Mouse (Mus musculus): Measurements from ENCODE around the gene Eif4e1b.

Eif4e1b gene

DNA sequence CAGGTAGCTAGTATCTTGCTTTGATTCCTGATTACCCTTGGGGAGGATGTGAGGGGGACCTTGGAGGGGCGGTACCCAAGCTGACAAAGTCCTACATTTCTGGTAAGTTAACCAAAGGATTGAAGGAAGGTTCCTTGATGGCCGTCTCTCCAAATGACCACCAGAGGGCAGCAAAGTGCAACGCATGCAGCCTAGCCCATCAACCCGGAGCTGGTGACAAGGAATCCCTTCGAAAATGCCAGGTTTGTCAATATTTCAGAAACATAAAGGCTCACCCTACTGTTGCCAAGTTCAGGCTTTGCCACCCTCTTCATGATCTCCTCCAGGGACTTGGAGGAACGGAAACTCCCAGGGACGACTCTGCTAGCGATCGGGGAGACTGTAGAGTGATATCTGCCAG lies 15.9 kb downstream of the Eif4e1b start:
- peak; percentile 44 for DNase-seq (ENCODE audit: low read depth, low spot score)

DNA sequence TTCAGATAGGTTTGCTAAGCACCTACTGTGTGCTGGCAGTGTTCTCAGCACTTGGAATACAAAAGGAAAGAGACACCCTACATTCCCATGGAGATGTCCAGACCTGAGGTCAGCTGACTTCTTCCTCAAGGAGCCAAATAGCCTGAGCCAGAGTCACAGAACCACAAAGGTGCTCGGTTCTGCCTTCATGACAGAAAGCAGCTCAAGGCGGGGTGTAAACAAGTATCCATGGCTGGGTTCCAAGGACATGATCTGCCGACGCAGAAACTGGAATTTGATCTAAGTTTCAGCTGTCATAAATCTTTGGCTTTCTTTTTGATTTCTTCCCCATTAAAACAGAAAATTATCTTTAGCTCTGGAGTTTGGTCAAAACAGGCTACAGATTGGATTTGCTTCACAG lies 16.4 kb downstream of the Eif4e1b start:
- no peak for DNase-seq (ENCODE audit: low read depth, low spot score)

DNA sequence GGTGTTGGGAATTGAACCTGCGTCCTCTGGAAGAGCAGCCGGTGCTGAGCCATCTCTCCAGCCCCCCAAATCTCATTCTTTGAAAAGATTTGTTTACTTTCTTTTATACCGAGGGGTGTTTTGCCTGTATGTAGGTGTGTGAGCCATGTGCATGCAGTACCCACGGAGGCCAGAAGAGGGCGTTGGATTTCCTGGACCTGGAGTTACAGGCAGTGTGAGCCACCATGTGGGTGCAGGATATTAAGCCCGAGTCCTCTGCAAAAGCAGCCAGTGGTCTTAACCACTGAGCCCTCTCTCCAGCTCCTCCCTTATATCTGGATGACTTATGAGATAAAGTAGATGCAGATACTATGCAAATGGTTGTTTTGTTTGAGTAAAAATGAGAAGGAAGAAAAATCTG lies 19.2 kb downstream of the Eif4e1b start:
- DNase-seq (ENCODE audit: low read depth, low spot score): no peak

DNA sequence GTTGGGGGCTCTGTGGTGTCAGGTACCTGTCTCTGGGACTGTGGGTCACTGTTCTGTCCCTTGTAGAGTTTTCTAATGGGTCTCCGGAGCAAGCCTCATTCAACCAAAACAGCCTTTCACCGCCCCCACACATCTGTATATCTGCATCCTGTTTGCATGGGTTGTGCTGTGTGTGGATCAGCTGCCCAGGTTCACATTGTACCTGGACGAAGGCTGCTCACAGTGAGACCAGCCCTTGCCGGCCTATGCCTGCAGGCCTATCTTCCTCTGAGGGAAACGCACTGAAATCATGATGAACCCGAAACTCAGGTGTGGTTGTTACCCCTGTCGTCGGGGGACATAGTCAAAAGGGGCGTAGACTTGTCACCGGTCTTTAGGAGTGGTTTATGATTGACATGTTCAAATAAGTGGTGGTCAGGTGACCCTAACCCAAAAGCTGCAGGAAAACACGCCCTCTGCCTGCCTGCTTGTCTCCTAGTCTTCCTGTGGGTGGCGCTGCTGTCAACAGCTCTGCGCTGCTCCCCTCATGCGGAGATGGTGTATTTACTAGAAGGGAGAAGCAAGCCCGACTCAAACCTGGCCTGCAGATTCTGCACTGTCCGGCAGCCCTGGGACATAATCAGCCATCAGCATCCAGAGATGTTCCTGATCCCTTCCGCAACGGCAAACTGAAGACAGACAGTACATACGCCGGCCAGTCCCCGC lies 21.5 kb downstream of the Eif4e1b start:
- no peak for DNase-seq (ENCODE audit: low read depth, low spot score)

DNA sequence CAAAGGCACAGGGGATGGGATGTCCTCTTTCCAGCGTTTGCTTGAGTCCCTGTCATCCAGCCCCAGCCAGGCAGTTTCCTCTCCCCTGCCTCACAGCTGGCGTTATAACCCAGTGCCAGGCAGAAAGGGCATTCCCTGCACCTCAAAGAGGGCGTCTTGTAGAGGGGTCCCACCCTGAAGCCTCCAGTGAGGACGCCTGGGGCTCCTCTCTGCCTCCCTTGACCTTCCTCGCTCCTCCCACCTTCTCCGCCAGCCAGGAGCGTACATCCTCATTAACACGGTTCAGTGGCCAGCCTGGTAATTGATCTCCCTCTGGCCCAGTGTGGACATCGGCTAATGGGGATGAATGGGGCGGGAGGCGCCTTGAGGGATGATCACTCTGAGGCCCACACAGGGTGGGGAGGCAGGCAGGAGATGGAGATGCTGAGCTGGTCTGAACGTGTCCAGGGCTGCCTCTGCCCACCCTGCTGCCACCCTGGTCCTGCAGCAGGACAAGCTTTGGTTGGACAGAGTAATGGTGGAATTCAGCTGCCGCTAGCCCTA lies 22.7 kb downstream of the Eif4e1b start:
- no peak for DNase-seq (ENCODE audit: low read depth, low spot score)

DNA sequence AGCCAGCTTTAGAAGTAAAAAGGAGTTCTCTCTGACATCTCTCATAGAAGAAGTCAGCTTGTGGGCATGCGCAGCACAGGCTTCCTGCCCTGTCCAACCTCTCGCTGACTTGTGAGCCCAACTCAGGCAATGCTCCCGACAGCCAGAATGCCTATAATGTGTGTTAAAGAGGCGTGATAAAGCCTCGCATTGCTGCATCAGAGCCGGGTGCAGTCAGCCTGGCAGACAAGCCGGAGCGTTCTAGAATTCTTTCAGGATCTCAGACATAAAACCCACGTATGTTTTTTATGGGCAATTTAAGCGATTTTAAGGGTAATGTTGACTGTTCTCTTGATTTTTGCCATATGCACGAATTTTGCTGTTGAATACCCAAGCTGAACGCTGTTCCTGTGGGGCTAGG lies 24.3 kb downstream of the Eif4e1b start:
- no peak for DNase-seq (ENCODE audit: low read depth, low spot score)

DNA sequence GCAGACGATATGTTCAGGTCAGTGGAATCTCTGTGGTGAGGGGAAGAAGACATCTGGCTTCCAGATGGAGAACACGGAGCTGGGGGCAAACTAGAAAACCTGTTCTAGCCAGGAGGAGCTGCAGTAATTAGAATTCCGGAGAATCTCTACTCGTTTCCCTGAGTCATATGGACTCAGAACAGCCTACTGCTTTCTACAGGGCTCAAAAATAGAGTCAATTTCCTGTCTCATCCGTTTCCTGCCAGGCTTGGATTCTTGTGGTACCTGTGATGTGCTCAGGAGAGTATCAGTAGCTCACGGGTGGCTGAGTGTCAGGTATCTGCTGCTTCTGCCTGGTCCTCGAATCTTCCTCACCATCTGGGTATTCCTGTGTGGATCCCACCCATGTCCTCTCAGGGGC lies 27.7 kb downstream of the Eif4e1b start:
- no peak for DNase-seq (ENCODE audit: low read depth, low spot score)

DNA sequence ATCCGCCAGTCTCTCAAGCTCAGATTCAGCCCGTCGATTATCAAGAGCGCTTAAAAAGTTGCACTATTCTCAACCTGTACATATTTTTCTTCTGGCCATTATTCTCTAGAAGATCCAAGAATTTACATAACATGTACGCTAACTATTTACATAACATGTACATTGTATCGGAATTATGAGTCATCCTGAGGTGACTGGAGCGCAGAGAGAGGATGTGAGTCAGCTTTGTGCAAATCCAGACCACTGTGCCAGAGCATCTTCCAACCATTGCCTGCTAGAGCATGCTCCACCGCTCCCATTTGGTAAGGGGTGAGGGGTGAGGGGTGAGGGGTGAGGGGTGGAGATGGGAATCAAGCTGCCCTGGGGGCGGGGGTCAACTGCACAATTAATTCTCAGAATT lies 29.6 kb downstream of the Eif4e1b start:
- DNase-seq (ENCODE audit: low read depth, low spot score): no peak

DNA sequence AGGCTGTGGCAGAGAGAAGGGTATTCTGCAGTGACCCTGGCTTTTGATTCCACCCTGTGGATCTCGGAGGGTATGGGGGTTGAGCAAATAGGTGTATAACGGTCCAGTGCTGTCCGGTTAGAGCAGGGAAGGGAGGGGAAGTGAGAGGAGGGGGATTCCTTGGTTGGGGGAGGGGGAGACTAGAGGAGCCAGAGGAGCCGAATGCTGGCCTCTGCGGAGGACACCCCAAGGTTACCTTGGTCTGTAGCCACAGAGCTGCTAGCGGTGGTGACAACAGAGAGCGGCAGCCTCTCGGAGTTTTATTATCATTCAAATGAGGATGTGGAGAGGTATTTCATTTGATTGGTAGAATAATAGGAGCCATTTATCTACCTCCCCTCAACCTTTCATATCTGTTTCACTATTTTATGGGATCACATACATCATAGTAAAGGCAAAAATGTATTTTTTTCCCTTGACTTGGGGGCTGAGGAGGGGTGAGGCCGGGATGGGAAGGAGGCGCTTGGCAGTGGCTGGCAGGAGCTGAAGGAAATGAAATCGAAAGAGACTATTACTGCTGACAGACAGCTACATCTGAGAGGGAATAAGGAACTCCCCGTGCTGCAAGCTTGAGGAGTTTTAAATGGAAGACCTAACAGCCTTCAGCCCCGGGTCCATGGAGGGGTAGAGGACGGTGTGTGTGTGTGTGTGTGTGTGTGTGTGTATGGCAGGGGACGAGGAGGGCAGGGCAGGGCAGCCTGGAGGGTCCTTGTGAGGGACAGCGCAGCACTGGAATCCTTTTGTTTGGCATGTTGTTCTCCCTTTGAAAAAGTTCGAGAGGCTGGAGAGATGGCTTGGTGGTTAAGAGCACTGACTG lies 34.8 kb downstream of the Eif4e1b start:
- no peak for DNase-seq (ENCODE audit: low read depth, low spot score)

DNA sequence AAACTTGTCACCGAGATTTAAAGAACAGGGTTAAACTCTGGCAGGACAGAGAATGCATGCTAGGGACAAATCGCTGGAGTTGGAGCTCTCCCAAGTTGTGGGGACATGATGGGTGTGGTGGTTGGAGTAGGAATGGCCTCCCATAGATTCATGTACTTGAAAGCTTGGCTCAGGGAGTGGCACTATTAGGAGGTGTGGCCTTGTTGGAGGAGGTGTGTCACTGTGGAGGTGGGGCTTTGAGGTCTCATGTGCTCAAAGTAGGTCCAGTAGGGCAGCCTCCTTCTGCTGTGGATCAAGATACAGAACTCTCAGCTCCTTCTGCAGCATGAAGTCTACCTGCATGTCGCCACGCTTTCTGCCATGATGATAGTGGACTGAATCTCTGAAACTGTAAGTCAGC lies 37.3 kb downstream of the Eif4e1b start:
- no peak for DNase-seq (ENCODE audit: low read depth, low spot score)

DNA sequence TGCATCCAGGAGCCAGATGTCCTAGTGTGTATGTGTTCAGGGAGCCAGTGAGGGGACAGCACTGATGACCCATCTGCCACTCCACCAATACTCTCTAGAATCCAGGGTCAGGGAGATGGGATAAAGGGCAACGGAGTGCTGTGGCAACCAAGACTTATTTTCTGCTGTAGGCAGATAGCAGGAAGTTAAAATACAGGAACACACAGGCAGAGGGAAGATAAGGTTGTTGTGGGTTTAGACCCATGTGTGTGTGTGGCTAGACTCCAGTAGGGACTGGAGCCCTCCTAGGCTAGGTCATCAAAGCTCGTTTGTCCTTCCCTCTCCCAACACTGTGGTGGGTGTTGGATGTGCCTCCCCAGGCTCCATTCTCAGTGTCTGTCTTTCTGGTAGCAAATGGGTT lies 38.1 kb downstream of the Eif4e1b start:
- DNase-seq (ENCODE audit: low read depth, low spot score): no peak

DNA sequence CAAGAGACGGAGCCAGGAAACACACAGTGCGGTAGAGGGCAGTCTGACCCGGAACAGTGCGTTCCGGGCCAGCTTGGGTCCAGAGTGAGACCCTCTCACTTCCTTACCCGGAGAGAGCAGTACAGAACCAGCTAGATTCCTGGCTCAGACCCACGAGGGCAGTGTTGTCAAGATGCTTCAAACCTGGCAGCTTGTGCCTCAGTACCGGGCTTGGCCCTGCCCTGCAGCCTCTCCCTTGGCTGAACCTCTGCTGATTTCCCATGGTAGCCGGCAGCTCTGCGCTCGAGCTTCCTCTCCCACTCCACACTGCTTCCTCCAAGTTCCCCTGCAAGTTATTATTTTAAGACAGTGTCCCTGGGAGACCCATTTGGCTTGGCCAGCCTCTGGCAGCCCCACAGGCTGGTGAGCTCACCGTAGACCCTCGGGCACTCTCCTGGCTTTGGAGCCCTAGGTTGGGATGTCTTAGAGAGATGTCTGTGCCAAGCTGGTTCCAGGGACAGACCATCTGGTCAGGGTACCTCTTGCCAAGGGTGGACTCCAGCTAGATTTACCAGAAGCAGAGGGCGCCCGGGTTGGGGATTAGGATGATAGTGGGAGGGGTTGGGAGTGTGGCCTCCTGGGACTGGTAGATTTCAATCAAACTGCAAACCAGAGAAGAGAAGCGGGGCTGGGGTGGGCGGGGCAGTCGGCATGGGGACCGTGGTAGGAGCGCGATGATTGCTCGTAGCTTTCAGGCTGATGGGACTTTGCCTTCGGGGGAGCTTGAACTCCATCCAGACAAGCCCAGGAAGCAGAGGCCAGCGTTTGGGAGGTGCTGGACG lies 40.5 kb downstream of the Eif4e1b start:
- DNase-seq (ENCODE audit: low read depth, low spot score): no peak

DNA sequence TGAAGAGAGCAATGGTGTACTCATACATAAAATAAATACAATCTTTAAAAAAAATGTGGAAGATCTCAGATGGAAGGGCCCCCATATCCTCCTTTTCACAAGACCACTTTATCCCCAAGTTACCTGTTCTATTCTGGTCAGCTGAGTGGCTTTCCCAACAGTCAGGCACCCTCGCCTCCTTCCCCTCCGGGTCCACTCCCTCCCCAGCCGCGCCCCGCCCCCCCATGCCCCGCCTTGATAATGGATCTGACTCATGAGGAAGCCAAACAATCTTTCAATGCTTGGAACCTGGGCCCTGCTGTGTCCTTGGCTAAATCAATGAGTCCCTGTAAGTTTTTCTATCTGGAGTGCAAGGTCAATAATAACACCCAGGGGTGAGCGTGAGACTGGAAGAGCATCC lies 44.2 kb downstream of the Eif4e1b start:
- DNase-seq (ENCODE audit: low read depth, low spot score): no peak

DNA sequence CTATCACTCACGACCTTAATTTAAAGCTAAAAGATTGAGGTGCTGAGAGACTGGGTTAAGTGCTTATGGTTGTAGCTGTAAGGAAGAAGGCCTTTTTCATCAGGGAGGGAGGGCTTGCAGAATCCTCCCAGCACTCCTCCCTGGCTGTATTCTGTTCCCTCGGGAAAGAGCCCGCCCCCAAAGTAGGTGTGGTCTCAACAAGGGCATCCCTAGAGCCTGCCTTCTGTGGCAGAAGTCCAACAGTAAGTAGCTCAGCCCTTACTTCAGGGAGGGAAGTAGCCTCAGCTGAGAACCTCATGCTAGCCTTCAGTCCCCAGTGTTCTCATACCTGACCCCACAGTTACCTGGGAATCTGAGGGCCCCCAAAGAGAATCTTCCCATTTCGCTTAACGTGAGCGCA lies 44.7 kb downstream of the Eif4e1b start:
- DNase-seq (ENCODE audit: low read depth, low spot score): no peak

DNA sequence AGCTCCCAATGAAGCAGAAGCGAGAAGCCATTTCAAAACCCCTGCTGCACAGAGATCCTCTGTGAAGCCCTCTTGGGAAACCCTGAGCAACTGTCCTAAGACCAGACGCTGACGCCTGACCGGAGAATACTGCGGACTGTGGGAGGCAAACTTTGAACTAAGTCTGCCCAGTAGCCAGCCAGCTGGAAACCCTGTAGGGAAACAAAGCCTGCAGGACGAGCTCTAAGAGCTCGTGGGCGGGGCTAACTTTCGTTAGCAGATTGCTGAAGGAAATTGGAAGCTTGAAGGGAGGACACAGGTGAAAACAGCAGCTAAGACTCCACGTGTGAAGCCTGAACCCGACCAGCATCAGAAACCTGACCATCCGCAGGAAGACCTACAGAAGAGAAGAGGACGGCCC lies 45.7 kb downstream of the Eif4e1b start:
- DNase-seq (ENCODE audit: low read depth, low spot score): no peak

DNA sequence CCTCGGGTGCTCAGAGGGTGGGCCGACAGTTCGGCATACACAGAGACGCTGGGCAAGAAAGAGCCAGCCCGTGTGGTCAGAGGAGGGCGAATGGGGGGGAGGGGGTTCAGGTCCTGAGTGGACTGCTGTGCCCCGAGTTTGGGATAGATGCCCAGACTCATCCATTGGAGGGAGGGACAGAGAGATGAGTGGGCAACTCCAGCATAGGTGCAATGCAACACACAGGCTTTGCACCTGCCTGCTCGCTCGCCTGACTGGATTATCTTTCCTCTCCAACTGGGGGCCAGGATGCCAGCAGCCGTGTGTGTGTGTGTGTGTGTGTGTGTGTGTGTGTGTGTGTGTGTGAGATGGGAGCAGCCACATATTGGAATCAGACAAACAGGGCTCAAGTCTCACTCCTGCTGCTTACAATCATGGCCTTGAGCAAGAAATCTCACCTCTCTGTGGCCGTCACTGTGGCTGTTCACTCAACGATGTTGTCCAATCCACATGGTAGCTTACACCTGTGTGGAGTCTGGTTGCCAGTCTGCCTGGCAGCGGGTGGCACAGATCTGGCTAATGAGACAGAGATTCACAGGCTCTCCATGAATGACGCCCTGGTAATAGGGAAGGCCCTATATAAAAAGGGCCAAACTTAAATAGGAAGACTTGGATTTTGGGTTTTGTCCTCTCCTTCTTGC lies 52.7 kb downstream of the Eif4e1b start:
- no peak for DNase-seq (ENCODE audit: low read depth, low spot score)

DNA sequence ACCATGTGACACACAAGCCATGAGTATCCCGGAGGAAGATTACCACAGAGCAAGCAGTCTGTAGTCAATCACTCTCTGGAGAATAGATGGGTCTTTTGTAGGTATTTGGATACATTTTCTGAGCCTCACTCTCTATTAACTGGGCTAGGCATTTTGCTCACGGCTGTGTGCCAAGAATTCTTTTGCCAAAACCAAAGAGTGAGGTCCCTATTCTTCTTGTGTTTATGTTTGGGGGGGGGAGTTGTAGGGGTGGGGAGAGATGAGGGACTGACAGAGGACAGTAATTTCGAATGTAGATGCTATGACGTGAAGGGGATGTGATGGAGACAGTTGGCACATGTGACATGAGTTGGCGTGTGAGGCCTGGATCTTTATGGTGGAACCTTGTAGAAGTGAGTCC lies 53.3 kb downstream of the Eif4e1b start:
- no peak for DNase-seq (ENCODE audit: low read depth, low spot score)

DNA sequence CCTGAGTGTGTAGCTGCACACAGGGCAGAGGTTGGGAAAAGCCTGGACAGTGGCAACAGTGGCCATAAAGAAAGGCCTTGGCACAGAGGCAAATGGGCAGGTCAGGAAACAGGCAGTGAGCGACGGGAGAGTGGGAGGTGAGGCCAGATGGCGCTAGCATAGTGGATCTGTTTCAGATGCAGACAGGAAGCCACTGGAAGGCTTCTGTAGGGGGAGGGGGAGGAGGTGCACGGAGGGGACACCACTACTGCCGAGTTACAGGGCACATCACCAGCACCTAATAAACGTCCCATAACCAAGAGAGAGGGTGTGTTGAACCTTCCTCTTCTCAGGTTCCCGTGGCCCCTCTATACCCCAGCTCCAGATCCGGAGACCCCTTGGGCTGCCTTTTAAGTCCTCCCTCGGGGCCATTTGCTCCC lies 53.7 kb downstream of the Eif4e1b start:
- DNase-seq (ENCODE audit: low read depth, low spot score): no peak
